Mouse (Mus musculus) kidney, postnatal 25 days (tissue): Measurements from ENCODE around the gene Olfr1432.
"Not testable (repeated sequence)": the region's sequence is repeated elsewhere in the genome, so short reads cannot be mapped to it uniquely, and the experiment has no call there.

Source experiments
- DNase-seq, 2 experiments: peaks; one replicate each; pipeline ENCODE4 v3.0.0; 2021; ENCODE audit warnings: mixed read lengths in 2 of 2

Olfr1432 gene

DNA sequence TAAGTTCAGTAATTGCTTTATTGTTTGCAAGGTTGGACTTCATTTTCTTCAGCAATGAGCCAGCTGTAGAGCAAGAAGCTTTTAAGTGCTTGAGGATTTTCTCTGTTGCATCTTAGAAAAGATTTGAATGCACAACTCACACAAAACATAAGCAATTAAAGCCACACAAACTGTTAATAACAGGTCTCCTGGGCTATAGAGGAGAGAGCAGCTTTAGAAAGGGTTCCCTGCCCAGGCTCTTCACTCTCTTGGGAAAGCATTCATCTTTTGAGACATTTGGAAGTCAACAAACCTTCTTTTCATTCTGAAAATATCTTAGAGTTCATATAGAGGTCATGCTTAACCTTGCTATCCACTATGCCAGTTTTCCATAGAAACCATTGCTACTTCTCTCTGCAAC lies at the start of gene Olfr1432:
Olfr1432 (minus strand) TSS at position 101 of the 400 bp plus-strand sequence.
- not testable (repeated sequence) for DNase-seq

DNA sequence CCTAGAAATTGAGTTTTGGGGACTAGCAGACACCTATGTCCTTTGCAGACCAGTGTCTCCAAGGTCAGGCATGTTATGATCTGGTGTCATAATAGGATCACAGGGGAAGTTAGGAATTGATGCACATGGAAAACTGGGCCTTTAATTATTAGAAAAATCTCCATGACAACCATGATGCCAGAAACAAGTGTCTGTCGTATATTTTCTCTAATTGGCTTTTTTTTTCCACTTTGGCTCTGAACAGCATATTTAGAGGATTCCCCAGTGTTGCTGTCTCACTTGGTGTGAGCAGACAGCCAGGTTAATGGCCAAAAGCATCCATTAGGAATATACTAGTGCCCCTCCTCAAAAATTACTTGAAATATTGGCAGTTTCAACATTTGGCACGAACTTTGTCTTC lies 47.2 kb upstream of the Olfr1432 start, which contains the start of gene Olfr1434:
Olfr1434 (plus strand) TSS at position 301 of the 400 bp plus-strand sequence.
- DNase-seq, result no peak

GRCm38 (mm10) chr19:12260732-12261131 lies 28.3 kb upstream of the Olfr1432 start, which contains the start of gene Olfr235:
Gene Olfr235, plus strand, starts transcription at chr19:12261032.
- no peak for DNase-seq

DNA sequence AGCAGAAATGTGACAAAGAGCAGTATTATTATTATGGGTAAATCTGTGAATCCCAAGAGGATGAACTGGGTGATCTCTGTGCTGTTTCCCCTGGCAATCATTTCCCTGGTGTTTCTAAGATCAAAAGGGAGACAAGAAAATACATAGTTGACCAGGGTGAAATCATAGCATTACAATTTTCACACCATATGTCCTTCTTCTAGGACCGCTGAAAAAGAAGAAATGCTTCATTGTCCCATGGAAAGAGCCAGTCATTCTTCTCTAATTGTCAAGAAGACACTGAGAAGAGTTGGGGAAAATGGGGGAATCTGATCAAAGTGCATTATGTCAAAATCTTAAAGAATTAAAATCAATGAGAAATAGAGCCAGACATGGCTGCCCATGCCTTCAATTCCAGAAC lies 9.2 kb upstream of the Olfr1432 start, which contains the start of gene Olfr262:
Olfr262 (minus strand) TSS at position 101 of the 400 bp plus-strand sequence.
- no peak for DNase-seq

GRCm38 (mm10) chr19:12200334-12200733 lies 32.1 kb downstream of the Olfr1432 start, which contains the start of gene Olfr1431:
Gene Olfr1431, plus strand, starts transcription at chr19:12200634.
- no peak for DNase-seq

DNA sequence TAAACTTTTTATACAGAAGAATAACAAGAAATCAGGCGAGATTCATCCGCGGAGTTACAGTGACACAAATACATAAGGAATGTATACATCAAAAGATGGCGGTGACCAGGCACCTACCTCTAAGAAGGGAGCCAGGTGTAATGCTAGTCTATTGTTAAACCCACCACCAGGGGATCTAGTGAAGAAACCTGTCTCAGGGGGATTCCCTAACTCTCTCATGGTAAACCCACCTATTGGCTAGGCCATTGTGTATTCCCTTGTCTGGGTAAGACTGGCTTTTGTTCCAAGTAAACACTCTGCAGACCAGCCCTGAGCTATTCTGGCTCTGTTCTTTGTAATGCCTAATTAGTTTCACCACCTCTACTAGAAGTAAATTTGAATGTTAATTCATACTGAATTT lies 33.3 kb downstream of the Olfr1432 start:
- DNase-seq, result not testable (repeated sequence)
